Mouse (Mus musculus): ENCODE measurements around the gene Chac1. TPM values are rescaled to one million over a fixed set of nuclear protein-coding genes. Genes with fewer than 3 reads are reported as not detected.

Chac1 gene
- polyA plus RNA-seq, 1 experiment from 2014 or later: 0.42 TPM

DNA sequence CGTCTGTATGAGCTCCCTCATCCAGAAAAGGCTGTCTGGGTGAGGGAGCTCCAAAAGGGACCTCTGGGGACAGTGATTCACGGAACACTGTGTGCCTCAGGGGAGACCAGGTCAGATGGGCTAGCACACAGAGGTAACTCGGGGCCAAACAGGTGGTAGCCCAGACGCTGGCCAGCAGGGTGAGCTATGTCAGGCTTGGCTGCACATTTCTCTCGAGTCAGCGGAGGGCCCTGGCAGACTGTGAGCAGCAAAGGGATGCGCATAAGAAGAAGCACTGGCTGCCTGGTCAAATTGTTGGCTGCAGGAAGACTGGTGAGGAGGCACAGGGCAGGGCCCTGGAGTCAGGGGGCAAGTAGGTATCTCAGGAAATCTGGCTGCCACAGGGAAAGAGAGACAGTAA, 4.6 kb downstream of the Chac1 start:
- H3K4me3 ChIP-seq (ENCODE audit: low read length): no peak overlapping the region
- WGBS: 39% methylated on average over 7 of the region's 7 CpGs
- no peaks in the 10 kb centered on the region for H3K36me3 ChIP-seq (ENCODE audit: control insufficient read depth, insufficient read depth)
- H3K9me3 ChIP-seq (replicated peaks; ENCODE audit: control insufficient read depth, low read length): peaks cover under 1% of the 10 kb centered on the region; the same call in 1 of the 2 replicates
- peaks cover 3% of the 10 kb centered on the region for H3K4me1 ChIP-seq (ENCODE audit: control insufficient read depth, insufficient read depth, low read length)
- H3K9ac ChIP-seq (ENCODE audit: low read length): no peak overlapping the region
- H3K27me3 ChIP-seq (ENCODE audit: control insufficient read depth, insufficient read depth, low read length): peaks cover 16% of the 10 kb centered on the region
- H3K27ac ChIP-seq (ENCODE audit: low read length): no peak overlapping the region
- no peak overlapping the region for H3K4me2 ChIP-seq (ENCODE audit: low read depth, low read length)
- no peak for ATAC-seq (replicated peaks; ENCODE audit: extremely low read depth, insufficient read depth, low FRiP score)

- H3K4me1 ChIP-seq (ENCODE audit: control insufficient read depth, insufficient read depth, low read length): no peaks in the 10 kb centered on the region; the same call in 1 of the 2 replicates
- peaks cover 7% of the 10 kb centered on the region for H3K9me3 ChIP-seq (replicated peaks; ENCODE audit: control insufficient read depth, low read length)
- no peak overlapping the region for H3K4me2 ChIP-seq (ENCODE audit: low read depth, low read length)
- no peak overlapping the region for H3K9ac ChIP-seq (ENCODE audit: low read length)
- no peak for ATAC-seq (replicated peaks; ENCODE audit: extremely low read depth, insufficient read depth, low FRiP score)
- H3K27me3 ChIP-seq (ENCODE audit: control insufficient read depth, insufficient read depth, low read length): peaks cover 9% of the 10 kb centered on the region
- no peaks in the 10 kb centered on the region for H3K36me3 ChIP-seq (ENCODE audit: control insufficient read depth, insufficient read depth)
- H3K27ac ChIP-seq (ENCODE audit: low read length): no peak overlapping the region
- H3K4me3 ChIP-seq (ENCODE audit: low read length): no peak overlapping the region
Measured at GRCm38 (mm10) chr2:119356310-119356709, 5.3 kb downstream of the Chac1 start.

DNA sequence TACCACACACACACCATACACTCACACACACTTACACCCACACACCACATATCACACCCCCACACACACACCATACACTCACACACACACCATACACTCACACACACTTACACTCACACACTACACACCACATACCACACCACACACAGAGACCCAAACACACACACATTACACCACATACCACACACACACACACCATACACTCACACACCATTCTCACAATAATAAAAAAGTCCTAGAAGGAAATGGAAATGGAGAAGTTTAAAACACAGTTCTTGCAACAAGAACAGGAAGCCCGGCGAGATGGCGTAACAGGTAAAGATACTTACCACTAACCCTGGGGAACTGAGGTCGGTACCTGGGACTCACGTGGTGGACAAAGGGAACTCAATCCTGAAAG, 5.8 kb downstream of the Chac1 start:
- Histone ChIP-seq H3K27me3 (ENCODE audit: control insufficient read depth, insufficient read depth, low read length) (peaks cover 4% of the 10 kb centered on the region), H3K4me3 (ENCODE audit: low read length) (no peak overlapping the region), H3K9me3 (replicated peaks; ENCODE audit: control insufficient read depth, low read length) (peaks cover 12% of the 10 kb centered on the region), H3K4me2 (ENCODE audit: low read depth, low read length) (no peak overlapping the region), H3K27ac (ENCODE audit: low read length) (no peak overlapping the region), H3K4me1 (ENCODE audit: control insufficient read depth, insufficient read depth, low read length) (no peaks in the 10 kb centered on the region), H3K9ac (ENCODE audit: low read length) (no peak overlapping the region), H3K36me3 (ENCODE audit: control insufficient read depth, insufficient read depth) (no peaks in the 10 kb centered on the region)
- 87% methylated on average over 5 of the region's 5 CpGs for WGBS
- no peak for ATAC-seq (replicated peaks; ENCODE audit: extremely low read depth, insufficient read depth, low FRiP score)

DNA sequence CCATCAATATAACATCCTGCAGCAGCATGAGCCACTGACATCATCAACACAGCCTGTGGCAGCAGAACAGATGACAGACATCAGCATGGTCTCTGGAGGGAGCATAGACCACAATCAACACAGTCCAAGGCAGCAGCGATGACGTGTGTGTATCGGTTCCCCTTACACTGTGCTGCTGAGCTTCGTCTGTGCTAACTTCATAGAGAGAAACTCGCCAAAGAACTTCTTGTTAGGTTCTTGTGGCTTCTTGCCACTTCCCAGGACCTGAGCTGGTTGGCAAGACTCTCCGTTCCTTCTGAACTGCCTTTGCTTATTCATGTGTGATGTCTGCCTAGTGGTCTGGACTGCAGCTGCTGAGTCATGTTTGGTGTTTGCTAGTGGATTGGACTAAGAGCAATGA, 7.2 kb downstream of the Chac1 start:
- Histone ChIP-seq H3K9me3 (replicated peaks; ENCODE audit: control insufficient read depth, low read length) (peaks cover 12% of the 10 kb centered on the region), H3K27me3 (ENCODE audit: control insufficient read depth, insufficient read depth, low read length) (no peaks in the 10 kb centered on the region), H3K4me2 (ENCODE audit: low read depth, low read length) (no peak overlapping the region), H3K4me3 (ENCODE audit: low read length) (no peak overlapping the region), H3K36me3 (ENCODE audit: control insufficient read depth, insufficient read depth) (no peaks in the 10 kb centered on the region), H3K4me1 (ENCODE audit: control insufficient read depth, insufficient read depth, low read length) (no peaks in the 10 kb centered on the region), H3K27ac (ENCODE audit: low read length) (no peak overlapping the region), H3K9ac (ENCODE audit: low read length) (no peak overlapping the region)
- ATAC-seq (replicated peaks; ENCODE audit: extremely low read depth, insufficient read depth, low FRiP score): no peak
- WGBS: 76% methylated on average over 6 of the region's 6 CpGs

GRCm38 (mm10) chr2:119359721-119360291, 8.8 kb downstream of the Chac1 start:
- Histone ChIP-seq H3K27ac (ENCODE audit: low read length) (no peak overlapping the region; the same call in 1 of the 2 replicates), H3K4me3 (ENCODE audit: low read length) (no peak overlapping the region), H3K4me2 (ENCODE audit: low read depth, low read length) (no peak overlapping the region), H3K9ac (ENCODE audit: low read length) (no peak overlapping the region), H3K27me3 (ENCODE audit: control insufficient read depth, insufficient read depth, low read length) (no peaks in the 10 kb centered on the region), H3K36me3 (ENCODE audit: control insufficient read depth, insufficient read depth) (no peaks in the 10 kb centered on the region), H3K9me3 (replicated peaks; ENCODE audit: control insufficient read depth, low read length) (peaks cover 12% of the 10 kb centered on the region), H3K4me1 (ENCODE audit: control insufficient read depth, insufficient read depth, low read length) (no peaks in the 10 kb centered on the region)
- 72% methylated on average over 2 of the region's 2 CpGs for WGBS
- no peak for ATAC-seq (replicated peaks; ENCODE audit: extremely low read depth, insufficient read depth, low FRiP score)

GRCm38 (mm10) chr2:119364969-119365368, 13.9 kb downstream of the Chac1 start:
- ATAC-seq (replicated peaks; ENCODE audit: extremely low read depth, insufficient read depth, low FRiP score): no peak
- peaks cover 4% of the 10 kb centered on the region for H3K36me3 ChIP-seq (ENCODE audit: control insufficient read depth, insufficient read depth)
- WGBS: 83% methylated on average over 3 of the region's 3 CpGs

DNA sequence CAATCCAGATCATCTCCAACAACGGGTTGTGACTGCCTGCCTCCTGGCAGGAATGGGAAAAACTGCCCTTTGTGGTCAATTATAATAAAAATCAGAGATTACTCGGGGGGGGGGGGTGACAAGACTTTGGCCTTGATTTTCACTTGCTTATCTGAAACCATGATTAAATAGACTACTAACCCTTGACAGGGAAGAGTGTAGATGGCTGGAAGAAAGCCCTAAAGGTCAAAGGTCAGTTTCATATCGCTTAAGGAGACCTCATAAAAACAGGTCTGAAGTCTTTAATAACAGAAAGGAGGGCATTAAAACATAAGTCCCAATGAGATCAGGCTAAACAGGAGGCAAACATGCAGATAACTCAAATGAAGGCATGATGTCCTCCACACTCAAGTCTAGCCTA, 16.3 kb downstream of the Chac1 start:
- Histone ChIP-seq H3K9me3 (replicated peaks; ENCODE audit: control insufficient read depth, low read length) (no peaks in the 10 kb centered on the region), H3K27ac (ENCODE audit: low read length) (no peak overlapping the region), H3K9ac (ENCODE audit: low read length) (no peak overlapping the region), H3K4me3 (ENCODE audit: low read length) (no peak overlapping the region), H3K4me2 (ENCODE audit: low read depth, low read length) (no peak overlapping the region), H3K27me3 (ENCODE audit: control insufficient read depth, insufficient read depth, low read length) (no peaks in the 10 kb centered on the region), H3K4me1 (ENCODE audit: control insufficient read depth, insufficient read depth, low read length) (no peaks in the 10 kb centered on the region), H3K36me3 (ENCODE audit: control insufficient read depth, insufficient read depth) (peaks cover 19% of the 10 kb centered on the region)
- ATAC-seq (replicated peaks; ENCODE audit: extremely low read depth, insufficient read depth, low FRiP score): no peak
- 74% methylated on average over 3 of the region's 3 CpGs for WGBS

More at GRCm38 (mm10) chr2:119364969-119365368, 13.9 kb downstream of the Chac1 start:
- no peaks in the 10 kb centered on the region for H3K27me3 ChIP-seq (ENCODE audit: control insufficient read depth, insufficient read depth, low read length)
- peaks cover 12% of the 10 kb centered on the region for H3K9me3 ChIP-seq (replicated peaks; ENCODE audit: control insufficient read depth, low read length)
- H3K9ac ChIP-seq (ENCODE audit: low read length): no peak overlapping the region
- H3K4me1 ChIP-seq (ENCODE audit: control insufficient read depth, insufficient read depth, low read length): no peaks in the 10 kb centered on the region
- H3K4me2 ChIP-seq (ENCODE audit: low read depth, low read length): no peak overlapping the region
- H3K4me3 ChIP-seq (ENCODE audit: low read length): no peak overlapping the region
- H3K27ac ChIP-seq (ENCODE audit: low read length): no peak overlapping the region

GRCm38 (mm10) chr2:119370116-119370515, 19.1 kb downstream of the Chac1 start:
- no peak overlapping the region for H3K4me3 ChIP-seq (ENCODE audit: low read length)
- no peaks in the 10 kb centered on the region for H3K9me3 ChIP-seq (replicated peaks; ENCODE audit: control insufficient read depth, low read length)
- no peaks in the 10 kb centered on the region for H3K27me3 ChIP-seq (ENCODE audit: control insufficient read depth, insufficient read depth, low read length)
- no peak overlapping the region for H3K27ac ChIP-seq (ENCODE audit: low read length)
- peaks cover 38% of the 10 kb centered on the region for H3K36me3 ChIP-seq (ENCODE audit: control insufficient read depth, insufficient read depth)
- ATAC-seq (replicated peaks; ENCODE audit: extremely low read depth, insufficient read depth, low FRiP score): no peak
- no peak overlapping the region for H3K9ac ChIP-seq (ENCODE audit: low read length)
- WGBS: 91% methylated on average over 10 of the region's 10 CpGs
- no peak overlapping the region for H3K4me2 ChIP-seq (ENCODE audit: low read depth, low read length)
- H3K4me1 ChIP-seq (ENCODE audit: control insufficient read depth, insufficient read depth, low read length): no peaks in the 10 kb centered on the region

DNA sequence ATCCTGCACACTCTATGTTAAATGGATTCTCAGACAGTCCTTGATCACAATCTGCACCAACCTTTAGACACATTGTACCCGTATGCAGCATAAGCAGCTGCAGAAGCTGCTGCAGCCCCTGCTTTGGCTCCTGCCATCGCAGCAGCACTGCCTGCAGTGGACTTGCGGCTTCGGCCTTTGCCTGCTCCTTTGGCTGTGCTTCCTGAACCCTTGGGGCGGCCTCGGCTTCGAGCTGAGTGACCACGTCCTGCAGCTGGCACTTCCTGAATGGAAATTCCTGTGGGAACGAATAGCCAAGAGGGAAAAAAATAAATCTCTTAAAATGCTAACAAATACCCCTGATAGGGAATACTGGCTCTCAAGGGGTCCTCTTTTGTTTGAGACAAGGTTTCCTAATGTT, 26.3 kb downstream of the Chac1 start:
- 71% methylated on average over 9 of the region's 9 CpGs for WGBS
- no peak for ATAC-seq (replicated peaks; ENCODE audit: extremely low read depth, insufficient read depth, low FRiP score)
- Histone ChIP-seq H3K4me2 (ENCODE audit: low read depth, low read length) (no peak overlapping the region), H3K27ac (ENCODE audit: low read length) (no peak overlapping the region), H3K4me1 (ENCODE audit: control insufficient read depth, insufficient read depth, low read length) (no peaks in the 10 kb centered on the region), H3K27me3 (ENCODE audit: control insufficient read depth, insufficient read depth, low read length) (no peaks in the 10 kb centered on the region), H3K36me3 (ENCODE audit: control insufficient read depth, insufficient read depth) (peaks cover 64% of the 10 kb centered on the region), H3K9me3 (replicated peaks; ENCODE audit: control insufficient read depth, low read length) (no peaks in the 10 kb centered on the region), H3K4me3 (ENCODE audit: low read length) (no peak overlapping the region), H3K9ac (ENCODE audit: low read length) (no peak overlapping the region)
